Comparison of ENCODE assay signal across 16 mouse cellular contexts in the genomic region with DNA sequence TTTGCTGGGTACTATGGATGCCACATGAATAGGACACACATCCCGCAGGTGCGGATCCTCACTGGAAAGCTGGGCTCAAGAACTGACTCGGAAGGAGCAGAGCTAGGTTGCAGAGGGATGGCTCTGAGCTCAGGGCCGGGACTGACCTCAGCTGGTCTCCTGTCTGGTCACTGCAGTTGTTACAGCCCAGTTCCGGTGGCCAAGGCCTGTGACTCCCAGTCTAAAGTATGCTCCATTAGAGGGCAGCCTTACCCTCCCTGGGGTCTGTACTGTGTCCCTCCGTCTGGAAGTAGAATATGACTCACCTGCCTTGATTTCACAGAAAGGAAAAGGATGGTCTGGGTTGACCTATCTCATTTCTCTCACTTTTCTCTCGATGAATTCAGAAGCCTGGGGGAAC.
"Had no signal": no experiment of that assay in that cellular context is flagged by ENCODE, and none has a peak within 500 bp of the region (broad histone marks: within the 10 kb centered on the region; RNA-seq: fewer than 3 reads in every experiment).

No protein-coding gene starts in this region.

- DNase-seq: retina, postnatal 1 day; right cerebral cortex, adult 18-20 months; right cerebral cortex, postnatal 14 days; right cerebral cortex, postnatal 25 days; right cerebral cortex, postnatal 4 days; spleen, adult 18-20 months; thymus, adult 18-20 months; thymus, adult 2 months; thymus, postnatal 14 days; thymus, postnatal 25 days; thymus, postnatal 36 days; thymus, postnatal 4 days had no signal

- H3K36me3 ChIP-seq: neural tube, embryonic 15.5 days; stomach, embryonic 15.5 days had no signal

- H3K27ac ChIP-seq: neural tube, embryonic 13.5 days; neural tube, embryonic 15.5 days; stomach, embryonic 15.5 days; stomach, postnatal 0 days had no signal

- H3K4me3 ChIP-seq: neural tube, embryonic 13.5 days; neural tube, embryonic 15.5 days; stomach, embryonic 15.5 days had no signal

- H3K9ac ChIP-seq: neural tube, embryonic 13.5 days; neural tube, embryonic 15.5 days; stomach, embryonic 15.5 days had no signal

- H3K9me3 ChIP-seq: neural tube, embryonic 13.5 days; neural tube, embryonic 15.5 days; stomach, embryonic 15.5 days had no signal
